Mouse (Mus musculus): ENCODE data around the gene Dpp8.

DNA sequence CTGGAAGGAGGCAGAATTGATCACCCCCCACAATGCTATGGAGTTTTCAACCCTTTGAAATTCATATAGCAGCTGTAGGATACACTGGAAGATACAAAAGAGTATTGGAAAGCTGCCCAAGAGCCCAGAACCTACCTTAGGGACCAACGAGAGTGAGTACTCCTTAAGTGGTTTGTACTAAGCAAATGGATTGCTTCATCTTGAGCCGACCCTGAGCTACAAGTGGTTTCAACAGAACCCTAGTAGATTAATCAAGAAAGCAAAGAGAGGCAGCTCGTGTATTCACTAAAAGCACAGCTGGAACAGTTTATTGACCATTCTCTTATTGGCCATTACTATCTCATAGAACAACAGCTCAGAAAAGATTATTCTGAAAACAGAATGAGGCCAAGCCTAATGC is 13.1 kb upstream of the Dpp8 start:
- no peak for TF ChIP-seq RAD21 (IDR thresholded peaks at IDR 0.05; ENCODE audit: low read depth, low read length)
- TF ChIP-seq CTCF (IDR thresholded peaks at IDR 0.05 in 2 of 3, conservative IDR thresholded peaks at IDR 0.05 in 1 of 3; ENCODE audit: control insufficient read depth in 1 of 3, insufficient read depth in 1 of 3, low read depth in 2 of 3, low read length in 3 of 3, poor library complexity in 1 of 3, severe bottlenecking in 1 of 3) = no peak
- no peak for TF ChIP-seq POLR2A (IDR thresholded peaks at IDR 0.05; ENCODE audit: control insufficient read depth in 1 of 2, insufficient read depth in 1 of 2, low read depth in 1 of 2, low read length in 2 of 2, poor library complexity in 1 of 2)

Measured in MEL (cell line).